Mouse (Mus musculus) stomach, embryonic 14.5 days (tissue): ENCODE measurements around the gene Rbms2. TPM values are rescaled to one million over a fixed set of nuclear protein-coding genes. Genes with fewer than 3 reads are reported as not detected.
"Not testable (repeated sequence)": the region's sequence is repeated elsewhere in the genome, so short reads cannot be mapped to it uniquely, and the experiment has no call there.

Source experiments
- ATAC-seq: fragments of 200-750 bp; cut with Nextera tagmentation; 2 replicates; pipeline ENCODE4 v1.8.0; 2017; ENCODE audit warnings: low read depth, moderate TSS enrichment; ENCODE audit not compliant: insufficient number of reproducible peaks, insufficient read depth, low FRiP score
- H3K27ac ChIP-seq: fragments of 300-500 bp; sonication (generic); 2 replicates; pipeline ENCODE4 v1.5.1; 2014; ENCODE audit warnings: mild to moderate bottlenecking, low read length, moderate library complexity, mixed read lengths
- H3K27me3 ChIP-seq: fragments of 300-500 bp; sonication (generic); 2 replicates; pipeline ENCODE4 v1.6.1; 2014; ENCODE audit warnings: low read length, control low read depth, mixed read lengths; ENCODE audit not compliant: control insufficient read depth, insufficient read depth
- H3K36me3 ChIP-seq: fragments of 300-500 bp; sonication (generic); 2 replicates; pipeline ENCODE4 v1.6.1; 2014; ENCODE audit warnings: mild to moderate bottlenecking, control low read depth, low read length, moderate library complexity, mixed read lengths; ENCODE audit not compliant: control insufficient read depth, insufficient read depth
- H3K4me1 ChIP-seq: fragments of 300-500 bp; sonication (generic); 2 replicates; pipeline ENCODE4 v1.6.1; 2014; ENCODE audit warnings: low read length, control low read depth, mixed read lengths; ENCODE audit not compliant: control insufficient read depth, insufficient read depth
- H3K4me2 ChIP-seq: fragments of 300-500 bp; sonication (generic); replicated peaks from 2 replicates; pipeline ENCODE4 v1.6.1; 2014; ENCODE audit warnings: low read depth, low read length, control low read depth
- H3K4me3 ChIP-seq: fragments of 300-500 bp; sonication (generic); 2 replicates; pipeline ENCODE4 v1.5.1; 2014; ENCODE audit warnings: low read depth, low read length, control low read depth
- H3K9ac ChIP-seq: fragments of 300-500 bp; sonication (generic); replicated peaks from 2 replicates; pipeline ENCODE4 v1.6.1; 2014; ENCODE audit warnings: low read depth, mild to moderate bottlenecking, control low read depth, low read length, moderate library complexity, mixed read lengths
- H3K9me3 ChIP-seq: fragments of 300-500 bp; sonication (generic); 2 replicates; pipeline ENCODE4 v1.6.1; 2016; ENCODE audit warnings: low read depth, low read length, control low read depth; ENCODE audit not compliant: control insufficient read depth
- WGBS: fragments of 180-500 bp; shearing (Covaris S2); extraction: QIAGEN DNeasy Blood & Tissue Kit; methylation state at CpG from one replicate; pipeline ENCODE4 v1.1.7; 2014; 5-methylcytosine and 5-hydroxymethylcytosine counted together
- polyA plus RNA-seq: library from polyadenylated mRNA; unstranded; fragments of >200 nt; fragmentation: Nextera tagmentation; extraction: Ambion mirVana; gene quantifications from 2 replicates; pipeline ENCODE4 v1.2.1, GENCODE M21; 2014

Rbms2 gene
- polyA plus RNA-seq, 1 experiment from 2014 or later: 35.6 TPM

GRCm38 (mm10) chr10:128214112-128214511, 34.0 kb upstream of the Rbms2 start:
- not testable (repeated sequence) for ATAC-seq, H3K4me3 ChIP-seq, H3K4me1 ChIP-seq, H3K36me3 ChIP-seq, H3K27ac ChIP-seq, H3K4me2 ChIP-seq, H3K9me3 ChIP-seq, H3K9ac ChIP-seq, H3K27me3 ChIP-seq
- 88% methylated on average over 4 of the region's 4 CpGs for WGBS

- H3K4me1 ChIP-seq: peaks cover 8% of the 10 kb centered on the region; the same call in 1 of the 2 replicates
- H3K4me3 ChIP-seq: peak overlapping the region; percentile 30
- H3K9me3 ChIP-seq: no peaks in the 10 kb centered on the region
- H3K27me3 ChIP-seq: no peaks in the 10 kb centered on the region
- under 1% methylated on average over 18 of the region's 18 CpGs for WGBS
- peak overlapping the region; percentile 60 for H3K4me2 ChIP-seq
- 0 out of 2 replicates have a peak overlapping the region, but pooled peaks have one; percentile 1 for H3K9ac ChIP-seq
- H3K27ac ChIP-seq: no peak overlapping the region
- H3K36me3 ChIP-seq: no peaks in the 10 kb centered on the region
- ATAC-seq: no peak
Observed at GRCm38 (mm10) chr10:128212871-128213323, 32.8 kb upstream of the Rbms2 start.

GRCm38 (mm10) chr10:128212148-128212547, 32.1 kb upstream of the Rbms2 start:
- Histone ChIP-seq H3K4me2 (peak overlapping the region; percentile 82), H3K27ac (no peak overlapping the region), H3K27me3 (no peaks in the 10 kb centered on the region), H3K9me3 (no peaks in the 10 kb centered on the region), H3K36me3 (no peaks in the 10 kb centered on the region), H3K9ac (no peak overlapping the region), H3K4me1 (peaks cover 8% of the 10 kb centered on the region; the same call in 1 of the 2 replicates), H3K4me3 (peak overlapping the region; percentile 67)
- WGBS: 48% methylated on average over 6 of the region's 6 CpGs
- ATAC-seq: no peak

GRCm38 (mm10) chr10:128211390-128212108, 31.5 kb upstream of the Rbms2 start, which contains the start of gene Spryd4:
Gene Spryd4 (minus strand): TSS chr10:128211807.
- no peaks in the 10 kb centered on the region for H3K36me3 ChIP-seq
- peaks cover 8% of the 10 kb centered on the region; the same call in 1 of the 2 replicates for H3K4me1 ChIP-seq
- H3K4me2 ChIP-seq: peak within 1 kb of the TSS; percentile 82
- H3K4me3 ChIP-seq: peak within 1 kb of the TSS; percentile 67
- no peaks in the 10 kb centered on the region for H3K27me3 ChIP-seq
- no peaks in the 10 kb centered on the region for H3K9me3 ChIP-seq
- ATAC-seq: peak; percentile 95
- no peak within 1 kb of the TSS for H3K27ac ChIP-seq
- peak within 1 kb of the TSS; percentile 43 for H3K9ac ChIP-seq
- WGBS: under 1% methylated on average over 30 of the region's 30 CpGs

- peak overlapping the region; percentile 82 for H3K4me2 ChIP-seq
- no peaks in the 10 kb centered on the region for H3K36me3 ChIP-seq
- peak overlapping the region; percentile 67 for H3K4me3 ChIP-seq
- no peak overlapping the region for H3K27ac ChIP-seq
- H3K9me3 ChIP-seq: no peaks in the 10 kb centered on the region
- H3K9ac ChIP-seq: peak overlapping the region; percentile 43
- H3K27me3 ChIP-seq: no peaks in the 10 kb centered on the region
- 26% methylated on average over 14 of the region's 14 CpGs for WGBS
- H3K4me1 ChIP-seq: peaks cover 8% of the 10 kb centered on the region; the same call in 1 of the 2 replicates
- no peak for ATAC-seq
Observed at GRCm38 (mm10) chr10:128210954-128211353, 30.9 kb upstream of the Rbms2 start.

GRCm38 (mm10) chr10:128210131-128210530, 30.0 kb upstream of the Rbms2 start:
- no peak for ATAC-seq
- H3K4me2 ChIP-seq: no peak overlapping the region
- 87% methylated on average over 2 of the region's 2 CpGs for WGBS
- H3K4me1 ChIP-seq: peaks cover 8% of the 10 kb centered on the region; the same call in 1 of the 2 replicates
- H3K4me3 ChIP-seq: no peak overlapping the region
- H3K9me3 ChIP-seq: no peaks in the 10 kb centered on the region
- no peaks in the 10 kb centered on the region for H3K36me3 ChIP-seq
- no peak overlapping the region for H3K9ac ChIP-seq
- no peaks in the 10 kb centered on the region for H3K27me3 ChIP-seq
- no peak overlapping the region for H3K27ac ChIP-seq

GRCm38 (mm10) chr10:128209311-128210009, 29.4 kb upstream of the Rbms2 start:
- no peak overlapping the region for H3K27ac ChIP-seq
- no peaks in the 10 kb centered on the region for H3K9me3 ChIP-seq
- H3K4me2 ChIP-seq: no peak overlapping the region
- WGBS: 91% methylated on average over 11 of the region's 11 CpGs
- peaks cover 8% of the 10 kb centered on the region; the same call in 1 of the 2 replicates for H3K4me1 ChIP-seq
- H3K4me3 ChIP-seq: no peak overlapping the region
- no peaks in the 10 kb centered on the region for H3K27me3 ChIP-seq
- no peaks in the 10 kb centered on the region for H3K36me3 ChIP-seq
- no peak for ATAC-seq
- H3K9ac ChIP-seq: no peak overlapping the region

GRCm38 (mm10) chr10:128208326-128208725, 28.2 kb upstream of the Rbms2 start:
- Histone ChIP-seq H3K9ac (no peak overlapping the region), H3K9me3 (no peaks in the 10 kb centered on the region), H3K27ac (no peak overlapping the region), H3K27me3 (no peaks in the 10 kb centered on the region), H3K4me3 (no peak overlapping the region), H3K36me3 (no peaks in the 10 kb centered on the region), H3K4me2 (no peak overlapping the region), H3K4me1 (peaks cover 8% of the 10 kb centered on the region; the same call in 1 of the 2 replicates)
- no peak for ATAC-seq
- 93% methylated on average over 10 of the region's 10 CpGs for WGBS
